In the genomic region with DNA sequence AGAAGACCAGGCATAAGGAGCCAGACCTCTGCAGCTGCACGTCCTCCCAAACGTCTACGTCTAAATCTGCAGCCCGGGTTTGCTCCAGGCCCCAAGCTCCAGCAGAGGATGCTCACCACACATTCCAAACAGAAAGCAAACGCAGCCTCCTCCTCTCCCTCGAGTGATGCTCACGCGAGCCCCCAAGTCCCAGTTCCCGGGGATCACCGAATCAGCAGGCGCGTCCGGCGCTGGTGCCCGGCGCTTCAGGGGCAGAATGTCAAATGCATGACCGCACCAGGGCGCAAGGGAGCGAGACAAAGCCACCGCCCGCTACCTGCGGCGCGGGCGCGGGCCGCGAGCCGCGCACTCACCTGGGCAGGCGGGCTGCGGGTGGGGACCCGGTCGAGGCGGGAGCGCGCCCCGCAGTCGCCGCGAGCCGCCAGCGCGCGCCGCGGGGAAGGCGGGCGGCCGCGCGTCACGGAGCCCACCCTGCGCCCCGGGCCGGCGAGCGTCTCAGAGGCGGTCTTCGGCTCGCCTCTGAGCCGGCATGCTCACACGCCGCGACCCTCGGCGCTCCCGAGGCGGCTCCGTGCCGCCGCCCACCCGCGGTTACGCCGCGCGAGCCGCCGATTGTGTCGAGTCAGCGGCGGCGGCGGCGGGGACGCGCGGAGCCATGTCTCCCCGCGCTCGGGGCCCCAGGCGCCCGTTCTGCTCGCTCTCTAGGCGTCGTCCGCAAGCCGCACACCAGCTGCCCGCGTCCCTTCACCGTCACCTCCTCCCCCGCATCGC, we compare ENCODE assay signal across 8 mouse cellular contexts. TPM values are rescaled to one million over a fixed set of nuclear protein-coding genes. Genes with fewer than 3 reads are reported as not detected.
A peak's percentile ranks its signal among the peaks of the same experiment; 100 is the strongest.
DNase-seq lines count a peak whose midpoint lies in the region; ATAC-seq lines count a peak whose summit lies in the region.

No protein-coding gene starts in this region.

- H3K27ac ChIP-seq in hindbrain, embryonic 13.5 days = peak overlapping the region; percentile 98

- H3K9me3 ChIP-seq in hindbrain, embryonic 13.5 days = no peaks in the 10 kb centered on the region

- peak overlapping the region; percentile 84 for H3K4me3 ChIP-seq in hindbrain, embryonic 13.5 days

- peak overlapping the region; percentile 62 for H3K4me2 ChIP-seq in hindbrain, embryonic 13.5 days

- WGBS in hindbrain, embryonic 13.5 days = under 1% methylated on average over 90 of the region's 104 CpGs

- peaks cover 13% of the 10 kb centered on the region for H3K4me1 ChIP-seq in hindbrain, embryonic 13.5 days (replicated peaks)

- DNase-seq in ZHBTc4 (ENCODE audit: low read depth, low spot score) = peak; percentile 79
- peak; percentile 80 to 86 for DNase-seq in cerebellum, postnatal 25 days
- DNase-seq in frontal cortex, postnatal 36 days (ENCODE audit: low spot score in 2 of 2) = peak; percentile 75 to 77
- peak; percentile 52 to 67 for DNase-seq in left cerebral cortex, adult 18-20 months (ENCODE audit: low spot score in 2 of 2)
- peak; percentile 5 for DNase-seq in lung, postnatal 36 days
- peak; percentile 62 for DNase-seq in right cerebral cortex, postnatal 14 days
- no peak for DNase-seq in spleen, postnatal 36 days (ENCODE audit: low spot score in 2 of 2)

- no peaks in the 10 kb centered on the region for H3K36me3 ChIP-seq in hindbrain, embryonic 13.5 days

- H3K9ac ChIP-seq in hindbrain, embryonic 13.5 days = peak overlapping the region; percentile 94

- peak; percentile 91 for ATAC-seq in hindbrain, embryonic 13.5 days (ENCODE audit: low FRiP score)

- 0 out of 2 replicates have a peak, but pooled peaks cover 2% of the 10 kb centered on the region for H3K27me3 ChIP-seq in hindbrain, embryonic 13.5 days

RNA-seq across cellular contexts. Expression of a gene that starts 0.6 kb away (rescaled TPM):
- 7.2 and 8.1 TPM in 2 replicates for polyA plus RNA-seq in hindbrain, embryonic 13.5 days (2015; fragmentation: Nextera tagmentation; extraction: Ambion mirVana)
- 10 to 100 TPM; 53.6 to 58.9 TPM for total RNA-seq in left cerebral cortex, adult 18-20 months (2021)

RNA-seq across cellular contexts. Expression of a gene that starts 56.1 kb away (rescaled TPM):
- polyA plus RNA-seq in hindbrain, embryonic 13.5 days (2015; fragmentation: Nextera tagmentation; extraction: Ambion mirVana) = 0.22 and 0.31 TPM in 2 replicates
- total RNA-seq in left cerebral cortex, adult 18-20 months (2021) = not detected

Comparison
In these comparisons a context has a peak if more than half of its experiments do, and no peak if none do; other contexts are left out.
1. DNase-seq: peak in ZHBTc4 (single experiment), cerebellum, postnatal 25 days (2 of 2), frontal cortex, postnatal 36 days (2 of 2), left cerebral cortex, adult 18-20 months (2 of 2), lung, postnatal 36 days (single experiment) and right cerebral cortex, postnatal 14 days (single experiment); none in spleen, postnatal 36 days (0 of 2).